Mouse (Mus musculus): Measurements from ENCODE around the gene Fen1. TPM values are rescaled to one million over a fixed set of nuclear protein-coding genes. Genes with fewer than 3 reads are reported as not detected.

Gene Fen1
- polyA plus RNA-seq, 1 experiment: 22.1 TPM

DNA sequence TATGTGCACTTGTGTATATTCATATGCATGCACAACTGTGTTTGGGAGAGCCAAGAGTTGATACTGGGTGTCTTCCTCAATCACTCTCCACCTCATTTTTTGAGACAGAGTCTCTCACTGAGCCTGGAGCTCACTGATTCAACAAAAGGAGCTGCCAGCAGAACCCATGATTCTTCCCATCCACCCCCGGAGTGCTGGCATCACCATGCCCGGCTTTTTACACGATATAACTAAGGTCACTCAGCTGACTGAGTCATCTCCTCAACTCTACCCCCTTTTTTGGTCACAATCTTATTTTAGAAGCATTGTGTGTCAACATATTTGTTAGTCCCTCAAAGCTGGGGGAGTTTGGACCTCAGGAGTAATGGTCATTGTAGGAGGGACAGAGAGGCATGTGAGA is 40.1 kb downstream of the Fen1 start:
- Histone ChIP-seq H3K4me1 (ENCODE audit: control insufficient read depth, insufficient read depth, low read length) (no peaks in the 10 kb centered on the region), H3K4me3 (ENCODE audit: insufficient read depth, low read length) (no peak overlapping the region), H3K27ac (ENCODE audit: insufficient read depth, low read length) (no peak overlapping the region)
- TF ChIP-seq POLR2A (IDR thresholded peaks at IDR 0.05; ENCODE audit: low read depth, low read length) (no peak), CTCF (IDR thresholded peaks at IDR 0.05; ENCODE audit: borderline replicate concordance, insufficient read depth, low read length) (no peak)

DNA sequence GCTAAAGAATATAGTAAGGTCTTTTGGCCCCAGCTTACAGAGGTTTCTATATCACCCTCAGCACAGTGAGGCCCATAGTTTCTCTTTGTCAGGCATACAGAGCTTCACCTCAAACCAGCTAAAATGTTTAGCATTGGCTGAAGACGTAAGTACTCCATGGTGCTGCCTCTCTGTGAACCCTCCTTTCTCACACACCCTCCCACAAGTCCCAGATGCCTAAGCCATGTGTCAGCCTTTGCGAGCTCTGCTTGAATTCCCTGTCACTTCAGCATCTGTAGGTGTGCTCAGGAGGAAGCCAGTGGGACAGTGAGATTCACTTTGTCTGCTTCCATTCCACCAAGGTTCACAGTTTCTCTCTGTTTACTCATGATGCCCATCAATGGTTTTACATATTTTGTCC is 46.2 kb downstream of the Fen1 start:
- TF ChIP-seq POLR2A (IDR thresholded peaks at IDR 0.05; ENCODE audit: low read depth, low read length) (no peak), CTCF (IDR thresholded peaks at IDR 0.05; ENCODE audit: borderline replicate concordance, insufficient read depth, low read length) (no peak)
- Histone ChIP-seq H3K4me3 (ENCODE audit: insufficient read depth, low read length) (no peak overlapping the region), H3K4me1 (ENCODE audit: control insufficient read depth, insufficient read depth, low read length) (peaks cover 6% of the 10 kb centered on the region), H3K27ac (ENCODE audit: insufficient read depth, low read length) (no peak overlapping the region)

DNA sequence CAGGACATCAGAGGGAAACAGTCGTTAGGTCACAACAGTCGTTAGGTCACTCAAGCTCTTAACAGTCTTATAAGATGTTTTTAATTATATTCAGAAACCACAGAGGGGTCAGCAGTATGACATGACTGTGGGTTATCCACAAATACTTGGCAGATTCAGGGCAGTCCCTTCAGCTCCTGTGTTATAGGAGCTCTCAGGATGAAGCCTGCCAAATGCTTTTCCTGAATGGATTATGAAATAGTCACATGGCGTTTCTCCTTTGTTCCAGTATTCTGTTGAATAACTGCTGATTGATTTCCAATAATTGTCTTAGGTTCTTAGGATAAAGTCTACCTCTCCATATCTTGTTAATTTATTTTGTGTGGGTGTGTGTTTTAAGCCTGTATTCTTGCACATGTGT is 54.8 kb downstream of the Fen1 start:
- H3K27ac ChIP-seq (ENCODE audit: insufficient read depth, low read length): no peak overlapping the region
- no peak overlapping the region for H3K4me3 ChIP-seq (ENCODE audit: insufficient read depth, low read length)
- 0 out of 2 replicates have a peak, but pooled peaks cover 4% of the 10 kb centered on the region for H3K4me1 ChIP-seq (ENCODE audit: control insufficient read depth, insufficient read depth, low read length)
- TF ChIP-seq CTCF (IDR thresholded peaks at IDR 0.05; ENCODE audit: borderline replicate concordance, insufficient read depth, low read length) (no peak), POLR2A (IDR thresholded peaks at IDR 0.05; ENCODE audit: low read depth, low read length) (no peak)

Other genes with a start within 250 kb of the Fen1 start
- gene Fth1, start 223.6 kb downstream of the Fen1 start, polyA plus RNA-seq (2011; ENCODE audit: insufficient read length, low read depth, missing spikeins): 1,225 and 1,491 TPM in 2 replicates
- 0.33 and 0.60 TPM in 2 replicates for gene Best1, start 202.5 kb downstream of the Fen1 start, polyA plus RNA-seq (2011; ENCODE audit: insufficient read length, low read depth, missing spikeins)
- gene Rab3il1, start 202.5 kb downstream of the Fen1 start, polyA plus RNA-seq (2011; ENCODE audit: insufficient read length, low read depth, missing spikeins): 6.5 and 18.2 TPM in 2 replicates
- 115 and 142 TPM in 2 replicates for gene Fads3, start 162.6 kb downstream of the Fen1 start, polyA plus RNA-seq (2011; ENCODE audit: insufficient read length, low read depth, missing spikeins)
- gene Fads2, start 102.4 kb downstream of the Fen1 start, polyA plus RNA-seq (2011; ENCODE audit: insufficient read length, low read depth, missing spikeins): 83.8 and 86.3 TPM in 2 replicates
- 121 and 131 TPM in 2 replicates for gene Fads1, start 21.3 kb downstream of the Fen1 start, polyA plus RNA-seq (2011; ENCODE audit: insufficient read length, low read depth, missing spikeins)
- gene Tmem258, start 155 bp downstream of the Fen1 start, polyA plus RNA-seq (2011; ENCODE audit: insufficient read length, low read depth, missing spikeins): 285 and 290 TPM in 2 replicates
- gene Myrf, start 36.6 kb upstream of the Fen1 start, polyA plus RNA-seq (2011; ENCODE audit: insufficient read length, low read depth, missing spikeins): 2.1 and 2.5 TPM in 2 replicates
- 5.8 and 7.6 TPM in 2 replicates for gene Dagla, start 100.7 kb upstream of the Fen1 start, polyA plus RNA-seq (2011; ENCODE audit: insufficient read length, low read depth, missing spikeins)
- 0.35 and 0.38 TPM in 2 replicates for gene Syt7, start 184.9 kb upstream of the Fen1 start, polyA plus RNA-seq (2011; ENCODE audit: insufficient read length, low read depth, missing spikeins)